Mouse (Mus musculus) heart, postnatal 0 days (tissue): ENCODE results near the gene Epo.

Experiments used
- CTCF ChIP-seq: IDR thresholded peaks from 2 replicates; pipeline ENCODE4 v1.5.1; 2016; ENCODE audit warnings: antibody characterized with exemption, control low read depth, low read depth
- EP300 ChIP-seq: IDR thresholded peaks from 2 replicates; pipeline ENCODE4 v1.6.1; 2016; ENCODE audit warnings: antibody characterized with exemption, low read depth

DNA sequence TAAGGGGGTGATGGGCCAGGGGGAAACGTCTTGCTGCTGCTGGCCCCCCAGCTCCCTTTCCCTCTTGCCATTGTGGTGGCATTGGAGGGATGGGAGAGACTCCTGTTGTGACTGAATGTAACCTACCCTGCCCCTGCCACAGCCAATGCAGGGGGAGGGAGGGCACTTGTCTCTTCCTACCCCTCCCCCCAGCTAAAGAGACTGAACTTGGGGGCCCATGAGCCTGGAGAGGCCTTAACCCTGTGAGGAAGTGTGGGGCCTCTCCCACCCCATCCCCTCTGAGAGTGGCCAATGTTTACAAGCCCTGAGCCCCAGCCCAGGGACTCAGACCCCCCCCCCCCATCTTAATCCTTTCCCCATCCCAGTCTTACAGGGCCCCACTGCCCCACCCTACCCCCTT, 5.6 kb downstream of the Epo start:
- TF ChIP-seq EP300: no peak
- no peak for TF ChIP-seq CTCF
